Mouse (Mus musculus): ENCODE data around the gene Kcnj15. TPM values are rescaled to one million over a fixed set of nuclear protein-coding genes. Genes with fewer than 3 reads are reported as not detected.

Gene Kcnj15
- polyA plus RNA-seq, 1 experiment from 2014 or later = 0.17 TPM

GRCm38 (mm10) chr16:95321945-95322625, 64.7 kb downstream of the Kcnj15 start:
- no peak overlapping the region for H3K4me2 ChIP-seq
- no peak overlapping the region for H3K9ac ChIP-seq
- ATAC-seq = no peak
- no peak overlapping the region for H3K4me3 ChIP-seq
- no peaks in the 10 kb centered on the region for H3K4me1 ChIP-seq
- H3K27ac ChIP-seq = no peak overlapping the region
- H3K36me3 ChIP-seq (ENCODE audit: poor library complexity, severe bottlenecking) = no peaks in the 10 kb centered on the region
- no peaks in the 10 kb centered on the region for H3K27me3 ChIP-seq
- 86% methylated on average over 9 of the region's 9 CpGs for WGBS
- no peaks in the 10 kb centered on the region for H3K9me3 ChIP-seq (replicated peaks)

GRCm38 (mm10) chr16:95332159-95332558, 74.8 kb downstream of the Kcnj15 start:
- Histone ChIP-seq H3K9ac (no peak overlapping the region), H3K4me2 (no peak overlapping the region)
- WGBS = 86% methylated on average over 5 of the region's 5 CpGs

GRCm38 (mm10) chr16:95340885-95341791, 83.8 kb downstream of the Kcnj15 start:
- no peaks in the 10 kb centered on the region for H3K9me3 ChIP-seq (replicated peaks)
- no peaks in the 10 kb centered on the region for H3K27me3 ChIP-seq
- no peaks in the 10 kb centered on the region for H3K36me3 ChIP-seq (ENCODE audit: poor library complexity, severe bottlenecking)
- peak overlapping the region; percentile 52 for H3K4me2 ChIP-seq
- 17% methylated on average over 28 of the region's 28 CpGs for WGBS
- peak overlapping the region; percentile 22; the same call in 1 of the 2 replicates for H3K9ac ChIP-seq
- H3K4me3 ChIP-seq = peak overlapping the region; percentile 17
- peaks cover 7% of the 10 kb centered on the region for H3K4me1 ChIP-seq
- H3K27ac ChIP-seq = no peak overlapping the region
- peak; percentile 90 for ATAC-seq

More at GRCm38 (mm10) chr16:95332159-95332558, 74.8 kb downstream of the Kcnj15 start:
- Histone ChIP-seq H3K36me3 (ENCODE audit: poor library complexity, severe bottlenecking) (no peaks in the 10 kb centered on the region), H3K9me3 (replicated peaks) (no peaks in the 10 kb centered on the region), H3K27ac (no peak overlapping the region), H3K4me3 (no peak overlapping the region), H3K27me3 (no peaks in the 10 kb centered on the region), H3K4me1 (no peaks in the 10 kb centered on the region)
- no peak for ATAC-seq

GRCm38 (mm10) chr16:95342030-95342429, 84.7 kb downstream of the Kcnj15 start:
- no peaks in the 10 kb centered on the region for H3K27me3 ChIP-seq
- ATAC-seq = no peak
- H3K4me2 ChIP-seq = peak overlapping the region; percentile 52; the same call in 1 of the 2 replicates

GRCm38 (mm10) chr16:95344961-95345360, 87.6 kb downstream of the Kcnj15 start:
- no peak for ATAC-seq
- WGBS = 64% methylated on average over 10 of the region's 10 CpGs

More at GRCm38 (mm10) chr16:95342030-95342429, 84.7 kb downstream of the Kcnj15 start:
- no peaks in the 10 kb centered on the region for H3K9me3 ChIP-seq (replicated peaks)
- WGBS = 79% methylated on average over 8 of the region's 8 CpGs
- H3K36me3 ChIP-seq (ENCODE audit: poor library complexity, severe bottlenecking) = no peaks in the 10 kb centered on the region
- H3K9ac ChIP-seq = no peak overlapping the region; the same call in 1 of the 2 replicates
- no peak overlapping the region for H3K4me3 ChIP-seq
- no peak overlapping the region for H3K27ac ChIP-seq
- peaks cover 7% of the 10 kb centered on the region for H3K4me1 ChIP-seq

GRCm38 (mm10) chr16:95345882-95346281, 88.5 kb downstream of the Kcnj15 start:
- Histone ChIP-seq H3K4me1 (peaks cover 5% of the 10 kb centered on the region), H3K4me2 (no peak overlapping the region), H3K36me3 (ENCODE audit: poor library complexity, severe bottlenecking) (no peaks in the 10 kb centered on the region), H3K9ac (no peak overlapping the region), H3K9me3 (replicated peaks) (no peaks in the 10 kb centered on the region), H3K27me3 (no peaks in the 10 kb centered on the region), H3K27ac (no peak overlapping the region), H3K4me3 (no peak overlapping the region)
- no peak for ATAC-seq
- 3% methylated on average over 7 of the region's 7 CpGs for WGBS

More at GRCm38 (mm10) chr16:95344961-95345360, 87.6 kb downstream of the Kcnj15 start:
- no peak overlapping the region for H3K4me2 ChIP-seq
- no peak overlapping the region for H3K9ac ChIP-seq
- no peaks in the 10 kb centered on the region for H3K27me3 ChIP-seq
- H3K4me1 ChIP-seq = peaks cover 7% of the 10 kb centered on the region
- no peak overlapping the region for H3K4me3 ChIP-seq
- H3K27ac ChIP-seq = no peak overlapping the region
- H3K36me3 ChIP-seq (ENCODE audit: poor library complexity, severe bottlenecking) = no peaks in the 10 kb centered on the region
- H3K9me3 ChIP-seq (replicated peaks) = no peaks in the 10 kb centered on the region

GRCm38 (mm10) chr16:95347202-95347601, 89.8 kb downstream of the Kcnj15 start:
- 10% methylated on average over 3 of the region's 3 CpGs for WGBS
- H3K36me3 ChIP-seq (ENCODE audit: poor library complexity, severe bottlenecking) = no peaks in the 10 kb centered on the region
- no peak overlapping the region for H3K4me3 ChIP-seq
- no peak for ATAC-seq
- H3K4me2 ChIP-seq = no peak overlapping the region
- 0 out of 2 replicates have a peak, but pooled peaks cover 7% of the 10 kb centered on the region for H3K27me3 ChIP-seq
- no peak overlapping the region for H3K27ac ChIP-seq
- no peak overlapping the region for H3K9ac ChIP-seq
- H3K4me1 ChIP-seq = no peaks in the 10 kb centered on the region
- H3K9me3 ChIP-seq (replicated peaks) = no peaks in the 10 kb centered on the region

GRCm38 (mm10) chr16:95348555-95348954, 91.2 kb downstream of the Kcnj15 start:
- Histone ChIP-seq H3K27me3 (0 out of 2 replicates have a peak, but pooled peaks cover 8% of the 10 kb centered on the region), H3K9me3 (replicated peaks) (no peaks in the 10 kb centered on the region), H3K4me3 (no peak overlapping the region), H3K4me1 (no peaks in the 10 kb centered on the region), H3K4me2 (no peak overlapping the region), H3K36me3 (ENCODE audit: poor library complexity, severe bottlenecking) (no peaks in the 10 kb centered on the region), H3K9ac (no peak overlapping the region), H3K27ac (no peak overlapping the region)
- no peak for ATAC-seq
- 85% methylated on average over 9 of the region's 9 CpGs for WGBS

GRCm38 (mm10) chr16:95349344-95349743, 92.0 kb downstream of the Kcnj15 start:
- H3K4me3 ChIP-seq = no peak overlapping the region
- ATAC-seq = no peak
- no peak overlapping the region for H3K9ac ChIP-seq
- H3K4me1 ChIP-seq = no peaks in the 10 kb centered on the region
- no peaks in the 10 kb centered on the region for H3K9me3 ChIP-seq (replicated peaks)
- H3K4me2 ChIP-seq = no peak overlapping the region
- no peaks in the 10 kb centered on the region for H3K36me3 ChIP-seq (ENCODE audit: poor library complexity, severe bottlenecking)
- H3K27me3 ChIP-seq = 0 out of 2 replicates have a peak, but pooled peaks cover 8% of the 10 kb centered on the region
- WGBS = 85% methylated on average over 6 of the region's 6 CpGs
- H3K27ac ChIP-seq = no peak overlapping the region

GRCm38 (mm10) chr16:95349745-95350144, 92.4 kb downstream of the Kcnj15 start:
- Histone ChIP-seq H3K36me3 (ENCODE audit: poor library complexity, severe bottlenecking) (no peaks in the 10 kb centered on the region), H3K4me3 (no peak overlapping the region), H3K4me2 (no peak overlapping the region), H3K9me3 (replicated peaks) (no peaks in the 10 kb centered on the region), H3K4me1 (no peaks in the 10 kb centered on the region), H3K27me3 (0 out of 2 replicates have a peak, but pooled peaks cover 8% of the 10 kb centered on the region), H3K27ac (no peak overlapping the region), H3K9ac (no peak overlapping the region)
- ATAC-seq = no peak
- 86% methylated on average over 5 of the region's 5 CpGs for WGBS
